In the genomic region with DNA sequence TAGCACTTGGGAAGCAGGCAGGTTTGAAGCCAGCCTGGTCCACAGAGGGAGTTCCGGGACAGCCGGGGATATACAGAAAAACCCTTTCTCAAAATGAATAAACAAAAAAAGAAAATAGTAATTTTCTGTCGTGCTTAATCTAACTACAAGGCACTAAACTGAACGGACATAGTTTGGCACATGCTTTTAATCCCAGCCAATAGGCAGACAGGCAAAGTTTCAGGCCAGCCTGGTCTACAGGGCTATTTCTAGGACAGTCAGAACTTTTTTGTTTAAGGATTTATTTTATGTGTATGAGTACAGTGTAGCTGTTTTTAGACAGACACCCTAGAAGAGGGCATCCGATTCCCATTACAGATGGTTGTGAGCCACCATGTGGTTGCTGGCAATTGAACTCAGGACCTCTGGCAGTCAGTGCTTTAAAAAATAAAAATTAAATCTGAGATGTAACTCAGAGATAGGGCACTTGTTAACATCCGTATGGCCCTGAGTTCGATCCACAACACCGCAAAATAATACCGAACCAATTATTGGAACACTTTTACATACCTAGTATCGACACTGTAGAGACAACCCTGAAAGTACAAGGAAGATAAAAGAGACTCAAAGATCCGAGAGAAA, we compare ENCODE assay signal across 9 mouse cellular contexts. TPM values are rescaled to one million over a fixed set of nuclear protein-coding genes. Genes with fewer than 3 reads are reported as not detected.
DNase-seq lines count a peak whose midpoint lies in the region; ATAC-seq and TF ChIP-seq lines count a peak whose summit lies in the region.
"Had no signal": no experiment of that assay in that cellular context is flagged by ENCODE, and none has a peak within 500 bp of the region (broad histone marks: within the 10 kb centered on the region; RNA-seq: fewer than 3 reads in every experiment).

No protein-coding gene starts in this region.

- TF ChIP-seq EP300 in MEL (IDR thresholded peaks at IDR 0.05; ENCODE audit: low read depth in 1 of 2, low read length in 2 of 2): no peak

- intact Hi-C loops in heart, postnatal 25 days (cut with DNase I): no loop called here

- no peaks in the 10 kb centered on the region for H3K36me3 ChIP-seq in heart, embryonic 15.5 days
- peaks cover 2 to 43% of the 10 kb centered on the region in 2 experiments; a peak in 3 of 4 replicates for H3K36me3 ChIP-seq in MEL (ENCODE audit: control insufficient read depth in 1 of 2, insufficient read depth in 2 of 2, low read length in 2 of 2)
- H3K36me3 ChIP-seq in forebrain, embryonic 12.5 days (replicated peaks): peaks cover 9% of the 10 kb centered on the region; the same call in 1 of the 2 replicates
- H3K36me3 ChIP-seq in liver, embryonic 13.5 days: peaks cover 9% of the 10 kb centered on the region; the same call in 1 of the 2 replicates
- H3K36me3 ChIP-seq in stomach, embryonic 16.5 days (ENCODE audit: control insufficient read depth, insufficient read depth, low read length): no peaks in the 10 kb centered on the region; the same call in 1 of the 2 replicates

- peak overlapping the region; percentile 60 for H3K4me2 ChIP-seq in heart, embryonic 15.5 days
- peak overlapping the region; percentile 61 for H3K4me2 ChIP-seq in forebrain, embryonic 12.5 days
- H3K4me2 ChIP-seq in liver, embryonic 13.5 days: peak overlapping the region; percentile 83
- H3K4me2 ChIP-seq in stomach, embryonic 16.5 days (ENCODE audit: low read depth, low read length): peak overlapping the region; percentile 62

- no peaks in the 10 kb centered on the region for H3K9me3 ChIP-seq in heart, embryonic 15.5 days (replicated peaks)
- no peaks in the 10 kb centered on the region for H3K9me3 ChIP-seq in MEL (replicated peaks; ENCODE audit: insufficient read depth, low read length)
- H3K9me3 ChIP-seq in forebrain, embryonic 12.5 days: no peaks in the 10 kb centered on the region
- H3K9me3 ChIP-seq in liver, embryonic 13.5 days (replicated peaks): no peaks in the 10 kb centered on the region
- no peaks in the 10 kb centered on the region for H3K9me3 ChIP-seq in stomach, embryonic 16.5 days (replicated peaks; ENCODE audit: control insufficient read depth, low read length)

- no peaks in the 10 kb centered on the region for H3K27me3 ChIP-seq in heart, embryonic 15.5 days
- H3K27me3 ChIP-seq in MEL (ENCODE audit: control insufficient read depth in 1 of 2, insufficient read depth in 2 of 2, low read length in 2 of 2): no peaks in the 10 kb centered on the region
- no peaks in the 10 kb centered on the region for H3K27me3 ChIP-seq in forebrain, embryonic 12.5 days
- no peaks in the 10 kb centered on the region for H3K27me3 ChIP-seq in liver, embryonic 13.5 days
- H3K27me3 ChIP-seq in stomach, embryonic 16.5 days (ENCODE audit: control insufficient read depth, insufficient read depth, low read length): no peaks in the 10 kb centered on the region

- peak overlapping the region; percentile 100 for H3K27ac ChIP-seq in heart, embryonic 15.5 days
- peak overlapping the region; percentile 98 for H3K27ac ChIP-seq in MEL (ENCODE audit: control insufficient read depth, low read depth, low read length)
- peak overlapping the region; percentile 100 for H3K27ac ChIP-seq in forebrain, embryonic 12.5 days
- H3K27ac ChIP-seq in liver, embryonic 13.5 days: peak overlapping the region; percentile 77
- peak overlapping the region; percentile 78 for H3K27ac ChIP-seq in stomach, embryonic 16.5 days (ENCODE audit: low read length)

- TF ChIP-seq RAD21 in MEL (IDR thresholded peaks at IDR 0.05; ENCODE audit: low read depth, low read length): no peak

- ATAC-seq in heart, embryonic 15.5 days (replicated peaks; ENCODE audit: insufficient number of reproducible peaks, insufficient read depth, low FRiP score, low read depth): no peak; the same call in 1 of the 2 replicates
- ATAC-seq in forebrain, embryonic 12.5 days (ENCODE audit: low FRiP score): peak; percentile 24
- 0 out of 2 replicates have a peak, but pooled peaks have one; percentile 8 for ATAC-seq in liver, embryonic 13.5 days (ENCODE audit: low read depth)
- ATAC-seq in stomach, embryonic 16.5 days (ENCODE audit: insufficient read depth, low FRiP score): peak; percentile 5; the same call in 1 of the 2 replicates

- H3K9ac ChIP-seq in heart, embryonic 15.5 days: peak overlapping the region; percentile 75
- H3K9ac ChIP-seq in MEL (ENCODE audit: control insufficient read depth, low read depth, low read length, poor library complexity, severe bottlenecking): peak overlapping the region; percentile 98
- peak overlapping the region; percentile 99 for H3K9ac ChIP-seq in forebrain, embryonic 12.5 days
- H3K9ac ChIP-seq in liver, embryonic 13.5 days: peak overlapping the region; percentile 78
- H3K9ac ChIP-seq in stomach, embryonic 16.5 days (ENCODE audit: low read length): peak overlapping the region; percentile 77

- DNase-seq in heart, postnatal 25 days (ENCODE audit: low spot score): no peak
- DNase-seq in MEL (ENCODE audit: low read depth, low spot score): no peak
- no peak for DNase-seq in liver, embryonic 13.5 days
- DNase-seq in layer of hippocampus, postnatal 25 days (ENCODE audit: extremely low spot score in 1 of 2, low spot score in 1 of 2): no peak
- no peak for DNase-seq in urinary bladder, postnatal 10 days (ENCODE audit: low spot score)

- peaks cover 33% of the 10 kb centered on the region for H3K4me1 ChIP-seq in heart, embryonic 15.5 days (replicated peaks)
- H3K4me1 ChIP-seq in MEL (ENCODE audit: control insufficient read depth in 1 of 2, insufficient read depth in 2 of 2, low read length in 2 of 2): peaks cover 18 to 30% of the 10 kb centered on the region in 2 experiments
- H3K4me1 ChIP-seq in forebrain, embryonic 12.5 days: peaks cover 32% of the 10 kb centered on the region
- peaks cover 67% of the 10 kb centered on the region for H3K4me1 ChIP-seq in liver, embryonic 13.5 days (replicated peaks)
- peaks cover 34% of the 10 kb centered on the region for H3K4me1 ChIP-seq in stomach, embryonic 16.5 days (ENCODE audit: control insufficient read depth, insufficient read depth, low read length)

- peaks cover 48% of the 10 kb centered on the region for H3K79me2 ChIP-seq in MEL (ENCODE audit: control insufficient read depth, insufficient read depth, low read length, poor library complexity)

- 10% methylated on average over 11 of the region's 11 CpGs for WGBS in heart, embryonic 15.5 days
- 11% methylated on average over 11 of the region's 11 CpGs for WGBS in forebrain, embryonic 12.5 days
- WGBS in liver, embryonic 13.5 days (ENCODE audit: insufficient replicate concordance): 7% methylated on average over 11 of the region's 11 CpGs
- WGBS in stomach, embryonic 16.5 days: 4% methylated on average over 11 of the region's 11 CpGs

- H3K4me3 ChIP-seq in heart, embryonic 15.5 days: peak overlapping the region; percentile 100
- peak overlapping the region; percentile 86 to 91 for H3K4me3 ChIP-seq in MEL (ENCODE audit: control insufficient read depth in 1 of 2, insufficient read depth in 1 of 2, low read depth in 2 of 2, low read length in 2 of 2)
- peak overlapping the region; percentile 94 for H3K4me3 ChIP-seq in forebrain, embryonic 12.5 days (replicated peaks)
- peak overlapping the region; percentile 100 for H3K4me3 ChIP-seq in liver, embryonic 13.5 days (replicated peaks)
- H3K4me3 ChIP-seq in stomach, embryonic 16.5 days (replicated peaks; ENCODE audit: low read length): peak overlapping the region; percentile 99

- TF ChIP-seq CTCF in MEL (IDR thresholded peaks at IDR 0.05 in 2 of 3, conservative IDR thresholded peaks at IDR 0.05 in 1 of 3; ENCODE audit: control insufficient read depth in 1 of 3, insufficient read depth in 1 of 3, low read depth in 2 of 3, low read length in 3 of 3, poor library complexity in 1 of 3, severe bottlenecking in 1 of 3): no peak

- TF ChIP-seq POLR2A in MEL (IDR thresholded peaks at IDR 0.05; ENCODE audit: control insufficient read depth in 1 of 2, insufficient read depth in 1 of 2, low read depth in 1 of 2, low read length in 2 of 2, poor library complexity in 1 of 2): no peak

RNA-seq across cellular contexts. Expression of a gene that starts 0.6 kb away (rescaled TPM):
- 64.8 and 76.3 TPM in 2 replicates for polyA plus RNA-seq in heart, embryonic 15.5 days (2015; fragmentation: Nextera tagmentation; extraction: Ambion mirVana)
- 10 to 100 TPM; 32.8 to 38.4 TPM for total RNA-seq in heart, postnatal 25 days (2021)
- 53.7 and 60.2 TPM in 2 replicates for total RNA-seq in MEL (2012; rRNA removed)
- 100 to 1,000 TPM in 1 of 2 experiments, not detected in 1; 163 TPM for polyA plus RNA-seq in MEL (2012; ENCODE audit: insufficient read depth in 1 of 2, insufficient read length in 2 of 2, low read depth in 1 of 2, low replicate concordance in 2 of 2, missing spikeins in 1 of 2)
- polyA plus RNA-seq in forebrain, embryonic 12.5 days (2016; fragmentation: Nextera tagmentation; extraction: Ambion mirVana): 193 and 199 TPM in 2 replicates
- 69.1 and 75.4 TPM in 2 replicates for polyA plus RNA-seq in liver, embryonic 13.5 days (2015; fragmentation: Nextera tagmentation; extraction: Ambion mirVana)
- 74.4 and 81.2 TPM in 2 replicates for polyA plus RNA-seq in stomach, embryonic 16.5 days (2015; fragmentation: Nextera tagmentation; extraction: Ambion mirVana)
- total RNA-seq in layer of hippocampus, postnatal 25 days (2021): 10 to 100 TPM; 68.1 to 69.2 TPM

RNA-seq across cellular contexts. Expression of a gene that starts 29.5 kb away (rescaled TPM):
- 39.9 and 45.7 TPM in 2 replicates for polyA plus RNA-seq in heart, embryonic 15.5 days (2015; fragmentation: Nextera tagmentation; extraction: Ambion mirVana)
- 10 to 100 TPM; 25.5 to 26.5 TPM for total RNA-seq in heart, postnatal 25 days (2021)
- 71.5 and 92.1 TPM in 2 replicates for total RNA-seq in MEL (2012; rRNA removed)
- polyA plus RNA-seq in MEL (2012; ENCODE audit: insufficient read depth in 1 of 2, insufficient read length in 2 of 2, low read depth in 1 of 2, low replicate concordance in 2 of 2, missing spikeins in 1 of 2): 100 to 1,000 TPM in 1 of 2 experiments, not detected in 1; 137 TPM
- polyA plus RNA-seq in forebrain, embryonic 12.5 days (2016; fragmentation: Nextera tagmentation; extraction: Ambion mirVana): 40.4 and 41.7 TPM in 2 replicates
- 39.6 and 42.8 TPM in 2 replicates for polyA plus RNA-seq in liver, embryonic 13.5 days (2015; fragmentation: Nextera tagmentation; extraction: Ambion mirVana)
- polyA plus RNA-seq in stomach, embryonic 16.5 days (2015; fragmentation: Nextera tagmentation; extraction: Ambion mirVana): 56.1 and 57.0 TPM in 2 replicates
- 10 to 100 TPM; 28.4 to 33.4 TPM for total RNA-seq in layer of hippocampus, postnatal 25 days (2021)

RNA-seq across cellular contexts. Expression of a gene that starts 34.7 kb away (rescaled TPM):
- 1.9 and 3.1 TPM in 2 replicates for polyA plus RNA-seq in heart, embryonic 15.5 days (2015; fragmentation: Nextera tagmentation; extraction: Ambion mirVana)
- total RNA-seq in heart, postnatal 25 days (2021): 1 to 10 TPM; 2.8 to 7.4 TPM
- total RNA-seq in MEL (2012; rRNA removed): 3.1 and 3.4 TPM in 2 replicates
- polyA plus RNA-seq in MEL (2012; ENCODE audit: insufficient read depth in 1 of 2, insufficient read length in 2 of 2, low read depth in 1 of 2, low replicate concordance in 2 of 2, missing spikeins in 1 of 2): 1 to 10 TPM in 1 of 2 experiments, not detected in 1; 6.8 TPM
- 47.1 and 57.7 TPM in 2 replicates for polyA plus RNA-seq in forebrain, embryonic 12.5 days (2016; fragmentation: Nextera tagmentation; extraction: Ambion mirVana)
- 2.1 and 2.7 TPM in 2 replicates for polyA plus RNA-seq in liver, embryonic 13.5 days (2015; fragmentation: Nextera tagmentation; extraction: Ambion mirVana)
- polyA plus RNA-seq in stomach, embryonic 16.5 days (2015; fragmentation: Nextera tagmentation; extraction: Ambion mirVana): 13.7 and 13.8 TPM in 2 replicates
- total RNA-seq in layer of hippocampus, postnatal 25 days (2021): 100 to 1,000 TPM in 1 of 2 experiments, 10 to 100 TPM in 1; 98.0 to 101 TPM
- total RNA-seq: neutrophil, adult 5-6 weeks had no signal

RNA-seq across cellular contexts. Expression of a gene that starts 48.8 kb away (rescaled TPM):
- 1.2 and 2.6 TPM in 2 replicates for polyA plus RNA-seq in heart, embryonic 15.5 days (2015; fragmentation: Nextera tagmentation; extraction: Ambion mirVana)
- 1 to 10 TPM; 5.9 to 9.6 TPM for total RNA-seq in heart, postnatal 25 days (2021)
- total RNA-seq in MEL (2012; rRNA removed): not detected in 2 replicates
- polyA plus RNA-seq in MEL (2012; ENCODE audit: insufficient read depth in 1 of 2, insufficient read length in 2 of 2, low read depth in 1 of 2, low replicate concordance in 2 of 2, missing spikeins in 1 of 2): not detected
- 0.24 and 0.50 TPM in 2 replicates for polyA plus RNA-seq in forebrain, embryonic 12.5 days (2016; fragmentation: Nextera tagmentation; extraction: Ambion mirVana)
- polyA plus RNA-seq in liver, embryonic 13.5 days (2015; fragmentation: Nextera tagmentation; extraction: Ambion mirVana): 0.15 and 0.25 TPM in 2 replicates
- 0.22 and 0.41 TPM in 2 replicates for polyA plus RNA-seq in stomach, embryonic 16.5 days (2015; fragmentation: Nextera tagmentation; extraction: Ambion mirVana)
- 1 to 10 TPM; 1.4 to 2.3 TPM for total RNA-seq in layer of hippocampus, postnatal 25 days (2021)
- total RNA-seq: neutrophil, adult 5-6 weeks had no signal
